Mouse (Mus musculus) naive thymus-derived CD4-positive, alpha-beta T cell, adult 5 months (primary cell): ENCODE results near the gene Thrap3. TPM values are rescaled to one million over a fixed set of nuclear protein-coding genes. Genes with fewer than 3 reads are reported as not detected.

Experiments used
- polyA plus RNA-seq: library from polyadenylated mRNA; unstranded; fragments of 100-300 nt; shearing (Covaris generic); gene quantifications from one replicate; pipeline ENCODE4 v1.2.1, GENCODE M21; 2017

Gene Thrap3
- polyA plus RNA-seq: 335 TPM

DNA sequence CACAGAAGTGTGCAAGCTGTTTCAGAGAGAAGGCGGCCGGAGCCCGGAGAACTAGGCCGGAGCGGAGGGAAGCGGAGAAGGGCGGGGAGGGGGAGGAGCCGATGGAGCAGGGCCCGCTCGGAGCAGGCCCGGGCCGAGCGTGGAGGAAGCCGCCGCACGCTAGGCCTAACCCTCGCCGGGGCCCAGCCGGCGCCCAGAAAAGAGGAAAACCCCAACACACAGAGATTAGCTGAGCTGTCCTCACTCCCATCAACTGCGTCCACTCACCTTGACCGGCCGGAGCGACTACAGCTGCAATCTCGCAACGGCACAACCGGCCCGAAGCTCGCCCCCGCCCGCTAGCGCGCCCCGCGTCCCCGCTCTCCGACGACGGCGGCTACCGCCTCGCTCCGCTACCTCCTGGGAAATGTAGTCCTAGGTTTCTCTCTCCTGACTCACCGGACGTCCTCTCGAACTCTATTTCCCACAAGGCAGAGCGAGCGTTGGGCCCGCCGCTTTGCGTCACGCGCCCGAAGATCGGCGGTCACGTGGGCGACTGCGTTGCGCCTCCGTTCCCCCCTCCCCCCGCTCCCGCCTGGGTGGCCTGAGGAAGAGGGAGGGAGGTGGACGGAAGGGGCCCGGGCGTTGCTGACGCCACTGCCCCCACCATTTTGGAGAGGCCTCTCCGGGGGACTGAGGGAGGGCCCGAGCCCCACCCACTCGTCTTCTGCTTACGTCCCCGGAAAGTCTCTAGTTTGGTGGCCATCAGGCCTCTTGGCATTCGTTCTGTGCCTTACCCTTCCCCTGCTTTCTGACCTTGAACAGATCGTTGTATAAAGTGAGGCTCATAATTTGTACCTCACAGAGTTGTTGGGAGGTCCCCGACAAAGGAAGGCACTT lies at the start of gene Thrap3:
TSS of gene Thrap3 (minus strand) at position 458 of the 879 bp plus-strand sequence.

DNA sequence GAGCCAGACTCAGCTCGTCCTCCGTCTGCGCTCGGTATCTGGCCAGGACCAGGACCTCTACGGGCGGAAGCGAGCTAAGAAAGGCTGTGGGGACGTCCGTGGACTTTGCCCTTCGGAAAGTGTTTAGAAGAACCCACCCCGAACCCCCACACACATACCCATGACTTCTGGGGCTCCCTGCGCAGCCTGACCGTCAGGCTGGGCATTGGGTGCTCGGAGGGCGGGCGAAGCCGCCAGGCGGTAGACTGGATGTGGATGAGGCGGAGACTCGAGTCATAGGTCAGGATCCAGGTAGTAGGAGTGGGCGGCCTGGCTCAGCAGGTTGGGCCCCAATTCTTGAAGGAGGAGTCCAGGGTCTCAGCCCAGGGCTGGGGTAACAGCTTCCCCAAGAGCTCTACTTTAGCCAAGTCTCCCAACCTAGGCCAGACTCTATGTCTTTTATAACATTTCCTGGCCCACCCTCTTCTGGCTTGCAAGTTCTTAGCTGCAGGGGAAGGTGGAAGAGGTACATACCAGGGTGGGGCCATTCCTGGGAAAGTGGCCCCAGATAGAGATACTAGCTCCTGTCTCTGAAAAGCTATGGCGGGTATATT lies 39.4 kb downstream of the Thrap3 start, which contains the start of gene Sh3d21:
TSS of gene Sh3d21 (minus strand) at position 425 of the 593 bp plus-strand sequence.

DNA sequence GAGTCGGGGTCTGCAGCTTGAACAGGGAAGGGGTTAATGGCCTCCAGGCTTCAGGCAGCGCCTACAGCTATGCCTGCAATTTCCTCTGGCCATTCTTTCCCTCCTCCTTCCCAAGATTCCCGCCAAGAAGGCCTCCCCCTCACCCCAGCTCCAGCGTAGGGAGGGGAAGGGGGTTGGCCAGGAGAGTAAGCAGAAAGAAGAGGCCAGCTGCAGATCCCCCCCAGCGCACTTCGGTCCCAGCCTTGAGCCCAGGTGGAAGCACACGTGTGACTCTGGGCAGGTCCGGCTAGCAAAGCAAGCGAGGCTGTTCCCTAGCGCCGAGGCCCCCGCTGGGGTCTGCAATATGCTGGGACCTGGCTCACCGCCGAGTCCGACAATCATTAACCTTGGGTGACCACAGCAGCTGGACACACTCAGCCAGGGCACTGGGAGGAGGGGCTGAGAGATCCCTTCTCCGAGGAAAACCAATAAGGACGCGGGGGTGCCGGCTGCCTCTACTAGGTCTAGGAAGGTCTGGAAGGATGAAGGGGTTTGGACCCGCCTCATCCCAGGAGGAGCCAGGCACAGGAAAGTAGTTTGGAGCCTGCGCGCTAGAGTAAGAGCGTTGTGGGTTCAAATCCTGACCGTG lies 54.9 kb downstream of the Thrap3 start, which contains the start of gene Eva1b:
TSS of gene Eva1b (plus strand) at position 212 of the 628 bp plus-strand sequence.

Other genes starting within 250 kb of the Thrap3 start
- gene Csf3r, start 178.2 kb downstream of the Thrap3 start, polyA plus RNA-seq: not detected
- 81.3 TPM for gene Mrps15, start 155.8 kb downstream of the Thrap3 start, polyA plus RNA-seq
- gene Oscp1, start 144.2 kb downstream of the Thrap3 start, polyA plus RNA-seq: 0.07 TPM
- gene Lsm10, start 106.1 kb downstream of the Thrap3 start, polyA plus RNA-seq: 16.6 TPM
- gene Stk40, start 98.8 kb downstream of the Thrap3 start, polyA plus RNA-seq: 42.3 TPM
- 20.7 TPM for gene Eva1b, start 55.0 kb downstream of the Thrap3 start, polyA plus RNA-seq
- 0.91 TPM for gene Sh3d21, start 39.3 kb downstream of the Thrap3 start, polyA plus RNA-seq
- gene Map7d1, start 53.6 kb upstream of the Thrap3 start, polyA plus RNA-seq: 38.1 TPM
- gene Trappc3, start 59.6 kb upstream of the Thrap3 start, polyA plus RNA-seq: 66.7 TPM
- not detected for gene Col8a2, start 84.0 kb upstream of the Thrap3 start, polyA plus RNA-seq
- 68.9 TPM for gene Adprhl2, start 118.9 kb upstream of the Thrap3 start, polyA plus RNA-seq
- not detected for gene Tekt2, start 122.9 kb upstream of the Thrap3 start, polyA plus RNA-seq
- gene Ago3, start 226.8 kb upstream of the Thrap3 start, polyA plus RNA-seq: 33.4 TPM